Mouse (Mus musculus): Measurements from ENCODE around the gene Eif4ebp2.

The Eif4ebp2 gene

DNA sequence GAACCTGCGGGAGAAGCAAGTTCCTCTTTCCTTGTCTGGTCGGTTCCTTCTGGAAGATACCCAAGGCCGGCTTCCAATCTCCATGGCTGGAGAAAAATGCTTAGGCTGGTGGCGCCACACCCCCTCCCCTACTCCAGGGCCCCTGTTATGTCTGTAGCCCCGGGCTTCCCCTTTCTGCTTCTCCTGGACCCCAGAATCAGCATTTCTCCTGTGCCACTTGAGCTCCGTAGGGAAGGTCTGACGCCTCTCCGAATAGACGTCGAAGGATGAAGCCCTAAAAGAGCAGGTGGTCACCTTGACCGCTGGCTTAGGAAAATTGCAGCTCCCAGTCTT, 68.8 kb downstream of the Eif4ebp2 start:
- DNase-seq (ENCODE audit: extremely low spot score, low spot score): no peak

GRCm38 (mm10) chr10:61383021-61383714, 69.3 kb downstream of the Eif4ebp2 start, which contains the start of gene Pald1:
TSS of gene Pald1 (minus strand) at chr10:61383530.
- peak; percentile 87 for DNase-seq (ENCODE audit: extremely low spot score, low spot score)

DNA sequence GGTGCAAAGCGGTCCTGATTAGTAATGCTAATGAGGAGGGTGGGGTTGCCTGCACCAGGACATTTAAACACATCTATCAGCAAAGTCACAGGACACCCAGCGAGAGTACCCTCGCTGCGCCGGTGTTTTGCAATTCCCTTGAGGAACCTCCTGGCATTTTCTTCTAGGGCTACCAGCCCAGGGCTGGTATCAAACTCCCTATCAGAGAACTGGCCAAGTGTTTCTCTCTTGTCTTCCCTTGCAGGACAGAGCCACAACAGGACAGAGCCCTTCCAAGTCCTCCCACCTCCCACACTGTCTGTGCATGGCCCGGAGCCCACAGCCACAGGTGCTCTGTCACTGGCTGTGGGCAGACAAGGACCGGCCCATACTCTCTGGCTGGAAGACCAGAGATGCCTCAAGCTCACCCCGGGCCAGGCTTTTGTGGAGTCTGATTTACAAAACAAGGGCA, 70.2 kb downstream of the Eif4ebp2 start:
- peak; percentile 49 for DNase-seq (ENCODE audit: extremely low spot score, low spot score)

DNA sequence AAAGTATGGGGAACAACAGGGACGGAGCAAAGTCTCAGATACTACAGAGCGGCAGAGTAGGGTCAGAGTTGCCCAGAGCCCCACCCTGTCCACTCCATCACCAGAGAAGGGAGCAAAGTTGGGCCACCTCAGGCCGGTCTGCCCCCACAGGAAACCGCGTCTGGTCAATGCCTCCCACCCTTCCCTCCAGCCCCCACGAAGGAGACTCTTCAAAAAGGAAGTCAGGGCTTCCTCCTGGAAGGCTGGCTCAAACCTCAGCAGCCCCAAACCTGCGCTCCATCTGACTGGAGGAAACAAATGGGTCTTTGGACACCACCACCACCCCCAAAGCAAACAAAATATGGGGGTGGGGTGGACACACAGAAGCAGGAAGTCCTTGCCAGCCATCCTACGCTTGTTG, 70.6 kb downstream of the Eif4ebp2 start:
- DNase-seq (ENCODE audit: extremely low spot score, low spot score): no peak

- DNase-seq (ENCODE audit: extremely low spot score, low spot score): no peak
Measured at GRCm38 (mm10) chr10:61380186-61380585, 72.3 kb downstream of the Eif4ebp2 start.

DNA sequence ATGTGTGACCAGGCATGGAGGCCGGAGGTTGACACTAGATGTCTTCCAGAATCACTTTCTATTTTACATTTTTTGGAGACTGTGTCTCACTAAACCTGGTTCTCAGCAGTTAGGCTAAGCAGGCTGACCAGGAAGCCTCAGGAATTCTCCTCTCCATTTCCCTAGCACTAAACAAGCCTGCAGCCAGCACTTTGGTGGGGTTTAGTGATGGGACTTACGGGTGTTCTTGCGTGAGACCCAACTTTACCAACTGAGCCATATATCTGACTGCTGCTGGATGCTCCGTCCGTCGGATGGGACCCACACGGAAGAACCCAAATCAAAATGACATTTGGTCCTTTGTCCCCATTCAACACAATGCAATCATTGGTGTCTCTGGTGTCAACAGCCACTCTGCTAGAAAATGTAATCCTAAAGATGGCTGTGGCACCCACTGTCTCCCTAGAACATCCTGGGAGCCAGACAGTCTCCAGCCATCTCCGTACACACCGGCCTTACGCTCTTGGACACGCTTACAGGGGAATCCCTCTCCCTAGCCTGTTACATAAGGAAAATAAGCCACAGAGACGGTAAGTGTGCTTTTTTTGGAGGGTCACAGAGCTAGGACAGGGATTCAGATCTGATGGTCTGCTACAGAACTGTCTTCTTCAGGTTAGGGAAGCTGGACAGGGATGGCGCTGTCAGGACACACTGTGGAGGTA, 73.0 kb downstream of the Eif4ebp2 start:
- DNase-seq (ENCODE audit: extremely low spot score, low spot score): no peak

DNA sequence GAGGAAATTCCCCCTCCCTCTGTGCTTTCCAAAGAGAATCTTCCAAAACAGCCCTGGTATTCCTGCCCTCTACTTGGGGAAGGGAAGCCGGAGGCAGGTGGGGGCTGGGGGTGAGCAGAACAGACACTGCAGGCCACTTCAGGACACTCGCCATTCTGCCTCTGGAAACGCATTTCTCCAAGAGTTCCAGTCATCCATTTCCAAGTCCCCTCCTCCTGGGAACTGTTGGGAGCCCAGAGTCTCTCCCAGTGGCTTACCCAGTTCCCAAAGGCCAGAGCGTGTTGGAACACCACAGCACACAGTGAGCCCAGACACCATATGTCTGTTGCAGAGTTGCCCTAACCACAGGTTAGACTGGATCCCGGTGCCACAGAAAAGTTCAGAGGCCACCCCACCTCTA, 73.8 kb downstream of the Eif4ebp2 start:
- DNase-seq (ENCODE audit: extremely low spot score, low spot score): no peak

Measured in neural tube, embryonic 10.5 days (tissue).